Mouse (Mus musculus) heart, embryonic 14.5 days (tissue): Measurements from ENCODE around the gene Slc22a12. TPM values are rescaled to one million over a fixed set of nuclear protein-coding genes. Genes with fewer than 3 reads are reported as not detected.

ENCODE experiments used
- ATAC-seq: fragments of 200-750 bp; cut with Nextera tagmentation; 2 replicates; pipeline ENCODE4 v1.8.0; 2017; ENCODE audit warnings: low read depth, moderate TSS enrichment; ENCODE audit not compliant: insufficient number of reproducible peaks, insufficient read depth, low FRiP score
- H3K27ac ChIP-seq, 2 experiments: fragments of 200-500 bp in 1 of 2; fragments of 300-500 bp in 1 of 2; sonication (generic) in 1 of 2; replicated peaks in 1 of 2; 2 replicates each; pipeline ENCODE4 v1.5.1; 2012 to 2014; ENCODE audit warnings: low read depth in 2 of 2, low read length in 2 of 2, control low read depth in 1 of 2, mild to moderate bottlenecking in 1 of 2, mixed read lengths in 1 of 2; ENCODE audit not compliant: control insufficient read depth in 1 of 2, insufficient read depth in 1 of 2
- H3K27me3 ChIP-seq: fragments of 300-500 bp; sonication (generic); 2 replicates; pipeline ENCODE4 v1.6.1; 2014; ENCODE audit warnings: mild to moderate bottlenecking, low read length, control low read depth; ENCODE audit not compliant: control insufficient read depth, insufficient read depth
- H3K36me3 ChIP-seq: fragments of 300-500 bp; sonication (generic); 2 replicates; pipeline ENCODE4 v1.6.1; 2014; ENCODE audit warnings: mild to moderate bottlenecking, control low read depth, low read length, mixed read lengths; ENCODE audit not compliant: control insufficient read depth, insufficient read depth
- H3K4me1 ChIP-seq, 2 experiments: fragments of 200-500 bp in 1 of 2; fragments of 300-500 bp in 1 of 2; sonication (generic) in 1 of 2; 2 replicates each; pipeline ENCODE4 v1.6.1; 2012 to 2014; ENCODE audit warnings: low read length in 2 of 2, control low read depth in 1 of 2, mixed read lengths in 1 of 2; ENCODE audit not compliant: control insufficient read depth in 2 of 2, insufficient read depth in 2 of 2
- H3K4me2 ChIP-seq: fragments of 300-500 bp; sonication (generic); 2 replicates; pipeline ENCODE4 v1.6.1; 2014; ENCODE audit warnings: mild to moderate bottlenecking, low read length
- H3K4me3 ChIP-seq, 2 experiments: fragments of 200-500 bp in 1 of 2; fragments of 300-500 bp in 1 of 2; sonication (generic) in 1 of 2; 2 replicates each; pipeline ENCODE4 v1.5.1; 2012 to 2014; ENCODE audit warnings: low read length in 2 of 2, mild to moderate bottlenecking in 2 of 2, control low read depth in 1 of 2, low read depth in 1 of 2, moderate library complexity in 1 of 2; ENCODE audit not compliant: control insufficient read depth in 1 of 2, insufficient read depth in 1 of 2
- H3K9ac ChIP-seq: fragments of 300-500 bp; sonication (generic); 2 replicates; pipeline ENCODE4 v1.6.1; 2014; ENCODE audit warnings: mild to moderate bottlenecking, low read length
- H3K9me3 ChIP-seq: fragments of 300-500 bp; sonication (generic); 2 replicates; pipeline ENCODE4 v1.6.1; 2016; ENCODE audit warnings: low read length, control low read depth; ENCODE audit not compliant: control insufficient read depth
- WGBS: fragments of 180-500 bp; shearing (Covaris S2); extraction: QIAGEN DNeasy Blood & Tissue Kit; methylation state at CpG from one replicate; pipeline ENCODE4 v1.1.7; 2014; 5-methylcytosine and 5-hydroxymethylcytosine counted together
- microRNA-seq: library from miRNA; unstranded; fragments of <30 nt; microRNA quantifications from one replicate; pipeline ENCODE4, GENCODE M21; 2016
- polyA plus RNA-seq: library from polyadenylated mRNA; unstranded; fragments of >200 nt; fragmentation: Nextera tagmentation; extraction: Ambion mirVana; gene quantifications from 2 replicates; pipeline ENCODE4 v1.2.1, GENCODE M21; 2014

The Slc22a12 gene
- polyA plus RNA-seq, 1 experiment from 2014 or later: not detected

- no peak overlapping the region for H3K4me3 ChIP-seq
- no peaks in the 10 kb centered on the region for H3K9me3 ChIP-seq
- H3K27me3 ChIP-seq: peaks cover 80% of the 10 kb centered on the region
- no peaks in the 10 kb centered on the region for H3K36me3 ChIP-seq
- no peak overlapping the region for H3K9ac ChIP-seq
- H3K4me1 ChIP-seq: no peaks in the 10 kb centered on the region; a peak in 1 of 4 replicates
- 20% methylated on average over 12 of the region's 12 CpGs for WGBS
- no peak overlapping the region for H3K4me2 ChIP-seq
- H3K27ac ChIP-seq: no peak overlapping the region
- no peak for ATAC-seq
Measured at GRCm38 (mm10) chr19:6492124-6492523, 50.7 kb downstream of the Slc22a12 start.

GRCm38 (mm10) chr19:6491538-6491937, 51.3 kb downstream of the Slc22a12 start:
- no peak overlapping the region for H3K9ac ChIP-seq
- H3K27ac ChIP-seq: no peak overlapping the region
- H3K4me3 ChIP-seq: no peak overlapping the region
- WGBS: 81% methylated on average over 8 of the region's 8 CpGs
- no peaks in the 10 kb centered on the region for H3K9me3 ChIP-seq
- H3K27me3 ChIP-seq: peaks cover 75% of the 10 kb centered on the region
- no peak for ATAC-seq
- H3K4me2 ChIP-seq: no peak overlapping the region
- no peaks in the 10 kb centered on the region for H3K4me1 ChIP-seq
- no peaks in the 10 kb centered on the region for H3K36me3 ChIP-seq

- H3K27me3 ChIP-seq: peaks cover 50% of the 10 kb centered on the region
- WGBS: 1% methylated on average over 4 of the region's 4 CpGs
- H3K4me1 ChIP-seq: no peaks in the 10 kb centered on the region
- H3K36me3 ChIP-seq: no peaks in the 10 kb centered on the region
- H3K9ac ChIP-seq: no peak overlapping the region
- H3K9me3 ChIP-seq: no peaks in the 10 kb centered on the region
- H3K4me2 ChIP-seq: no peak overlapping the region
- H3K4me3 ChIP-seq: no peak overlapping the region
- no peak for ATAC-seq
- no peak overlapping the region for H3K27ac ChIP-seq
Measured at GRCm38 (mm10) chr19:6489030-6489429, 53.8 kb downstream of the Slc22a12 start.

Small RNA genes lying within 50 kb of the gene (microRNA-seq; reads per million reads assigned to microRNA genes)
- gene Gm26460: not detected

Other genes with a start within 250 kb of the Slc22a12 start
- gene Cdc42bpg, start 236.6 kb downstream of the Slc22a12 start, polyA plus RNA-seq: 0.43 and 0.78 TPM in 2 replicates
- 23.3 and 24.1 TPM in 2 replicates for gene Men1, start 208.1 kb downstream of the Slc22a12 start, polyA plus RNA-seq
- 9.0 and 13.0 TPM in 2 replicates for gene Map4k2, start 201.9 kb downstream of the Slc22a12 start, polyA plus RNA-seq
- 86.9 and 93.1 TPM in 2 replicates for gene Sf1, start 179.3 kb downstream of the Slc22a12 start, polyA plus RNA-seq
- gene Pygm, start 158.6 kb downstream of the Slc22a12 start, polyA plus RNA-seq: 225 and 226 TPM in 2 replicates
- gene Rasgrp2, start 143.7 kb downstream of the Slc22a12 start, polyA plus RNA-seq: 44.8 and 48.9 TPM in 2 replicates
- gene Nrxn2, start 124.3 kb downstream of the Slc22a12 start, polyA plus RNA-seq: 0.12 and 0.66 TPM in 2 replicates